Mouse (Mus musculus) heart, postnatal 0 days (tissue): ENCODE data around the gene Olfr372. TPM values are rescaled to one million over a fixed set of nuclear protein-coding genes. Genes with fewer than 3 reads are reported as not detected.
"Not testable (repeated sequence)": the region's sequence is repeated elsewhere in the genome, so short reads cannot be mapped to it uniquely, and the experiment has no call there.

Source experiments
- ATAC-seq: fragments of 200-750 bp; cut with Nextera tagmentation; 2 replicates; pipeline ENCODE4 v1.8.0; 2017; ENCODE audit warnings: low read depth, moderate number of reproducible peaks, moderate library complexity; ENCODE audit not compliant: insufficient read depth
- DNase-seq: peaks from one replicate; pipeline ENCODE4 v3.0.0-alpha.2; 2016; ENCODE audit warnings: low spot score
- H3K27ac ChIP-seq: fragments of 300-500 bp; sonication (generic); 2 replicates; pipeline ENCODE4 v1.5.1; 2014; ENCODE audit warnings: low read depth, mild to moderate bottlenecking
- H3K27me3 ChIP-seq: fragments of 300-500 bp; sonication (generic); 2 replicates; pipeline ENCODE4 v1.6.1; 2014; ENCODE audit warnings: low read length, mixed read lengths; ENCODE audit not compliant: control insufficient read depth, insufficient read depth
- H3K36me3 ChIP-seq: fragments of 300-500 bp; sonication (generic); replicated peaks from 2 replicates; pipeline ENCODE4 v1.6.1; 2014; ENCODE audit warnings: low read length, mixed read lengths; ENCODE audit not compliant: control insufficient read depth, insufficient read depth
- H3K4me1 ChIP-seq: fragments of 300-500 bp; sonication (generic); 2 replicates; pipeline ENCODE4 v1.6.1; 2014; ENCODE audit warnings: antibody characterized with exemption; ENCODE audit not compliant: control insufficient read depth, insufficient read depth
- H3K4me2 ChIP-seq: fragments of 300-500 bp; sonication (generic); 2 replicates; pipeline ENCODE4 v1.6.1; 2014; ENCODE audit warnings: low read depth, mild to moderate bottlenecking, low read length, moderate library complexity
- H3K4me3 ChIP-seq: fragments of 300-500 bp; sonication (generic); 2 replicates; pipeline ENCODE4 v1.5.1; 2014; ENCODE audit warnings: low read depth, low read length
- H3K9ac ChIP-seq: fragments of 300-500 bp; sonication (generic); replicated peaks from 2 replicates; pipeline ENCODE4 v1.6.1; 2014; ENCODE audit warnings: low read depth, low read length, mixed read lengths
- H3K9me3 ChIP-seq: fragments of 300-500 bp; sonication (generic); replicated peaks from 2 replicates; pipeline ENCODE4 v1.6.1; 2016; ENCODE audit warnings: low read length; ENCODE audit not compliant: control insufficient read depth
- CTCF ChIP-seq: IDR thresholded peaks from 2 replicates; pipeline ENCODE4 v1.5.1; 2016; ENCODE audit warnings: antibody characterized with exemption, control low read depth, low read depth
- EP300 ChIP-seq: IDR thresholded peaks from 2 replicates; pipeline ENCODE4 v1.6.1; 2016; ENCODE audit warnings: antibody characterized with exemption, low read depth
- WGBS: fragments of 180-500 bp; shearing (Covaris S2); extraction: QIAGEN DNeasy Blood & Tissue Kit; methylation state at CpG from one replicate; pipeline ENCODE4 v1.1.7; 2014; 5-methylcytosine and 5-hydroxymethylcytosine counted together
- polyA plus RNA-seq: library from polyadenylated mRNA; unstranded; fragments of >200 nt; fragmentation: Nextera tagmentation; extraction: Ambion mirVana; gene quantifications from 2 replicates; pipeline ENCODE4 v1.2.1, GENCODE M21; 2015
- total RNA-seq: library from RNA; depleted of rRNA; stranded (reverse); fragments of >200 nt; gene quantifications from 2 replicates; pipeline ENCODE4 v1.2.3, GENCODE M21; 2014; ENCODE audit warnings: low replicate concordance; rRNA removed

The Olfr372 gene
- total RNA-seq (not detected in 2 replicates), polyA plus RNA-seq (not detected in 2 replicates)

GRCm38 (mm10) chr8:72040918-72041317, at the start of gene Olfr372:
Olfr372 (plus strand) TSS chr8:72041218.
- H3K4me3 ChIP-seq, H3K36me3 ChIP-seq, H3K9me3 ChIP-seq, H3K9ac ChIP-seq, DNase-seq, H3K4me2 ChIP-seq, H3K27me3 ChIP-seq, H3K27ac ChIP-seq, ATAC-seq, H3K4me1 ChIP-seq: not testable (repeated sequence)
- WGBS: 60% methylated on average over 4 of the region's 4 CpGs

GRCm38 (mm10) chr8:71999434-71999833, 41.6 kb upstream of the Olfr372 start:
- no peak overlapping the region for H3K4me3 ChIP-seq
- no peaks in the 10 kb centered on the region for H3K27me3 ChIP-seq
- TF ChIP-seq EP300 (no peak), CTCF (no peak)
- ATAC-seq (no peak), DNase-seq (no peak)
- H3K36me3 ChIP-seq: no peaks in the 10 kb centered on the region
- H3K9ac ChIP-seq: no peak overlapping the region
- no peak overlapping the region for H3K4me2 ChIP-seq
- 56% methylated on average over 1 of the region's 1 CpGs for WGBS
- no peaks in the 10 kb centered on the region for H3K4me1 ChIP-seq
- no peak overlapping the region for H3K27ac ChIP-seq
- no peaks in the 10 kb centered on the region for H3K9me3 ChIP-seq

DNA sequence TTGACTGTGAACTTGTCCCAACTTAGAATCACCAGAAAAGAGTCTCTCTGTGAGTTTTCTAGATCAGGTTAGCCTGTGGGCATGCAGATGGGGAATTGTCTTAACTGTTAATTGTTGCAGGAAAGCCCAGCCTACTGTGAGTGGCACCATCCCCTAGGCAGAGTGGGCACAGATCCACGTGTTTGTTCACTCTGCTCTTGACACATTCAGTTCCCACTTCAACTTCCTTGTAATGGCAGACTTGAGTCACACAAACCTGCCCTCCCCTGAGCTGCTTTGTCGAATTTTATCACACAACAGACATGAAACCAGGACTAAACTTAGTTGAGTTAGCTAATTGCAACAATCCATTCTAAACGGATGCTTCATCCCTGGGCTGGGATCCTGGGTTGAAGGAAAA, 40.8 kb upstream of the Olfr372 start:
- H3K27me3 ChIP-seq: no peaks in the 10 kb centered on the region
- no peak overlapping the region for H3K9ac ChIP-seq
- no peaks in the 10 kb centered on the region for H3K4me1 ChIP-seq
- no peak for DNase-seq
- H3K4me3 ChIP-seq: no peak overlapping the region
- H3K36me3 ChIP-seq: no peaks in the 10 kb centered on the region
- no peak overlapping the region for H3K4me2 ChIP-seq
- no peaks in the 10 kb centered on the region for H3K9me3 ChIP-seq
- TF ChIP-seq EP300 (no peak), CTCF (no peak)
- WGBS: 49% methylated on average over 3 of the region's 3 CpGs
- H3K27ac ChIP-seq: no peak overlapping the region
- ATAC-seq: no peak

DNA sequence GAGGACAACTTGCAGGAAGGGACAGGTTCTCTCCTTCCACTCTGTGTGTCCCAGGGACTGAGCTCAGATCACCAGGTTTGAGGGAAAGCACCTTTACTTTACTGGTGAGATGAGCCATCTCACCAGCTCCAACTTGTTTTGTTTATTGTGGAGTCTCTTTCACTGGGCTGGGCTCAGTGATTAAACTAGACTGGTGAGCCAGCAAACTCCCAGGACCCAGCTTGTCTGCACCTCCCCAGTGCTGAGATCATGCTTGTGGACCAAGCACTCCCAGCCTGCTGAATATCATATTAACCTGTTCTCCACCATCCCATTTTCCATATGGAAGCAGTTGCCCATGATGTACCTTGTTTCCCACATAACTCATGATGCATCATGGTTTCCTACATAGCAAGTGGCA, 38.1 kb upstream of the Olfr372 start:
- TF ChIP-seq CTCF (no peak), EP300 (no peak)
- Histone ChIP-seq H3K36me3 (no peaks in the 10 kb centered on the region), H3K9ac (no peak overlapping the region), H3K27me3 (no peaks in the 10 kb centered on the region), H3K4me2 (no peak overlapping the region), H3K4me3 (no peak overlapping the region), H3K27ac (no peak overlapping the region), H3K4me1 (no peaks in the 10 kb centered on the region), H3K9me3 (no peaks in the 10 kb centered on the region)
- DNase-seq (no peak), ATAC-seq (no peak)

GRCm38 (mm10) chr8:72005912-72006311, 35.1 kb upstream of the Olfr372 start:
- ATAC-seq: no peak
- no peak for DNase-seq
- no peaks in the 10 kb centered on the region for H3K36me3 ChIP-seq
- no peak overlapping the region for H3K9ac ChIP-seq
- no peaks in the 10 kb centered on the region for H3K27me3 ChIP-seq
- H3K9me3 ChIP-seq: no peaks in the 10 kb centered on the region
- H3K4me1 ChIP-seq: no peaks in the 10 kb centered on the region
- no peak overlapping the region for H3K27ac ChIP-seq
- WGBS: 77% methylated on average over 3 of the region's 3 CpGs
- no peak overlapping the region for H3K4me2 ChIP-seq
- no peak for TF ChIP-seq CTCF
- no peak overlapping the region for H3K4me3 ChIP-seq

GRCm38 (mm10) chr8:72006763-72007162, 34.3 kb upstream of the Olfr372 start:
- no peak for TF ChIP-seq EP300
- no peak for TF ChIP-seq CTCF
- H3K36me3 ChIP-seq: no peaks in the 10 kb centered on the region
- WGBS: 68% methylated on average over 1 of the region's 1 CpGs
- no peak for DNase-seq
- no peaks in the 10 kb centered on the region for H3K4me1 ChIP-seq
- no peaks in the 10 kb centered on the region for H3K9me3 ChIP-seq
- no peak overlapping the region for H3K4me3 ChIP-seq
- no peaks in the 10 kb centered on the region for H3K27me3 ChIP-seq
- no peak overlapping the region for H3K27ac ChIP-seq
- no peak for ATAC-seq
- no peak overlapping the region for H3K9ac ChIP-seq
- H3K4me2 ChIP-seq: no peak overlapping the region
